Mouse (Mus musculus): ENCODE measurements around the gene Alkbh4.
"Not testable (repeated sequence)": the region's sequence is repeated elsewhere in the genome, so short reads cannot be mapped to it uniquely, and the experiment has no call there.

Gene Alkbh4

GRCm38 (mm10) chr5:136143161-136143755 lies 7.3 kb downstream of the Alkbh4 start:
- no peak for DNase-seq (ENCODE audit: low spot score)

GRCm38 (mm10) chr5:136144606-136145430 lies 8.9 kb downstream of the Alkbh4 start:
- no peak for DNase-seq (ENCODE audit: low spot score)

- no peak for DNase-seq (ENCODE audit: low spot score)
Measured at GRCm38 (mm10) chr5:136146936-136147335, 11.0 kb downstream of the Alkbh4 start.

GRCm38 (mm10) chr5:136147704-136148103 lies 11.8 kb downstream of the Alkbh4 start:
- DNase-seq (ENCODE audit: low spot score) = no peak

GRCm38 (mm10) chr5:136149134-136149576 lies 13.2 kb downstream of the Alkbh4 start:
- not testable (repeated sequence) for DNase-seq (ENCODE audit: low spot score)

GRCm38 (mm10) chr5:136152365-136152764 lies 16.4 kb downstream of the Alkbh4 start:
- no peak for DNase-seq (ENCODE audit: low spot score)

- no peak for DNase-seq (ENCODE audit: low spot score)
Measured at GRCm38 (mm10) chr5:136155399-136155798, 19.5 kb downstream of the Alkbh4 start.

GRCm38 (mm10) chr5:136160084-136160483 lies 24.1 kb downstream of the Alkbh4 start:
- DNase-seq (ENCODE audit: low spot score) = not testable (repeated sequence)

- DNase-seq (ENCODE audit: low spot score) = no peak
Measured at GRCm38 (mm10) chr5:136163807-136164474, 28.0 kb downstream of the Alkbh4 start.

- DNase-seq (ENCODE audit: low spot score) = no peak
Measured at GRCm38 (mm10) chr5:136165246-136165645, 29.3 kb downstream of the Alkbh4 start.

GRCm38 (mm10) chr5:136167296-136167695 lies 31.4 kb downstream of the Alkbh4 start:
- no peak for DNase-seq (ENCODE audit: low spot score)

GRCm38 (mm10) chr5:136168071-136168470 lies 32.1 kb downstream of the Alkbh4 start:
- DNase-seq (ENCODE audit: low spot score) = no peak

GRCm38 (mm10) chr5:136169626-136170511 lies 33.9 kb downstream of the Alkbh4 start:
- DNase-seq (ENCODE audit: low spot score) = peak; percentile 12

- DNase-seq (ENCODE audit: low spot score) = peak; percentile 61
Measured at GRCm38 (mm10) chr5:136170512-136171362, 34.8 kb downstream of the Alkbh4 start, which contains the start of gene Orai2. TSS of gene Orai2 (minus strand) at chr5:136170713.

GRCm38 (mm10) chr5:136171363-136172341 lies 35.7 kb downstream of the Alkbh4 start:
- DNase-seq (ENCODE audit: low spot score) = peak; percentile 26

GRCm38 (mm10) chr5:136172939-136173338 lies 37.0 kb downstream of the Alkbh4 start:
- no peak for DNase-seq (ENCODE audit: low spot score)

GRCm38 (mm10) chr5:136173606-136174463 lies 37.9 kb downstream of the Alkbh4 start:
- DNase-seq (ENCODE audit: low spot score) = no peak

- no peak for DNase-seq (ENCODE audit: low spot score)
Measured at GRCm38 (mm10) chr5:136179594-136179993, 43.6 kb downstream of the Alkbh4 start.

GRCm38 (mm10) chr5:136181197-136181596 lies 45.3 kb downstream of the Alkbh4 start:
- no peak for DNase-seq (ENCODE audit: low spot score)
